Mouse (Mus musculus) stomach, postnatal 0 days (tissue): ENCODE data around the gene Tmbim6.

Experiments
- CTCF ChIP-seq: IDR thresholded peaks from 2 replicates; pipeline ENCODE4 v1.5.1; 2016; ENCODE audit warnings: antibody characterized with exemption, low read depth, mild to moderate bottlenecking, moderate library complexity
- EP300 ChIP-seq: optimal IDR thresholded peaks from 2 replicates; pipeline ENCODE3; 2016; ENCODE audit warnings: antibody characterized with exemption

DNA sequence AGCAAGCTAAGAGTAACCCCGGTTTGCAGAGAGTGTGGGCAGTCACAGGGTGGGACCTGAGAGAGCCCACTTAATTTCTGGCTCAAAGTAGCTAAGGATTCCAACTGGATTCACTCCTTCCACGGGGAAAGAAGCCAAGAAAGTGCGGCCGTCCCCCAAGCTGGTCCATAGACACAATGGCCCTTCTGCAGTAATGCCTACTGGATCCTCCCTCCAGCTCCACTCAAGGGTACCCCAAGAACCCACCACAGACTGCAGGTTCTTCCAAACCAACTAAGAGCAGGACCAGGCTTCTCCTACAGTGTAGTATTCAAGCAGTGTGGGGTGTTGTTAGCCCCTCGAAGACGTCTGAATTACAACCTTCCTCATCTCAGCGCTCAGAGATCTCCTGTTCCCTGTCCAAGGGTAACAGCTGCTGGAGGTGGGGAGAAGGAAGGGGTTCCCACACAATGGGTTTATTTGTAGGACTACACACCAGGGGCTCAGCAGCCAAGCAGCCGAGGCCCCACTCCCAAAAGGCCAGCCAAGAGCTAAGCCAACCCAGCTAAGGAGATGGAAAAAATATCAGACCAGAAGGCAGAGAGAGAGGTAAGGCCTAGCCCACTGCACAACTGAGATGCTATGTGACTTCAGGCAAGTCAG is 48.3 kb downstream of the Tmbim6 start:
- no peak for TF ChIP-seq CTCF
- TF ChIP-seq EP300, result no peak
